Mouse (Mus musculus) intestine, postnatal 0 days (tissue): ENCODE measurements around the gene 1700016H13Rik. TPM values are rescaled to one million over a fixed set of nuclear protein-coding genes. Genes with fewer than 3 reads are reported as not detected.

Experiments
- ATAC-seq: fragments of 200-750 bp; cut with Nextera tagmentation; 2 replicates; pipeline ENCODE4 v1.8.0; 2017; ENCODE audit warnings: mild to moderate bottlenecking, moderate TSS enrichment, moderate library complexity
- H3K27ac ChIP-seq: fragments of 300-500 bp; sonication (generic); 2 replicates; pipeline ENCODE4 v1.5.1; 2014; ENCODE audit warnings: mild to moderate bottlenecking, low read depth, low read length, moderate library complexity
- H3K27me3 ChIP-seq: fragments of 300-500 bp; sonication (generic); replicated peaks from 2 replicates; pipeline ENCODE4 v1.6.1; 2014; ENCODE audit warnings: low read length, mixed read lengths; ENCODE audit not compliant: control insufficient read depth, insufficient read depth
- H3K36me3 ChIP-seq: fragments of 300-500 bp; sonication (generic); 2 replicates; pipeline ENCODE4 v1.6.1; 2014; ENCODE audit warnings: mild to moderate bottlenecking, moderate library complexity; ENCODE audit not compliant: control insufficient read depth, insufficient read depth
- H3K4me1 ChIP-seq: fragments of 300-500 bp; sonication (generic); replicated peaks from 2 replicates; pipeline ENCODE4 v1.6.1; 2014; ENCODE audit warnings: antibody characterized with exemption, low read length, mixed read lengths; ENCODE audit not compliant: control insufficient read depth, insufficient read depth
- H3K4me2 ChIP-seq: fragments of 300-500 bp; sonication (generic); replicated peaks from 2 replicates; pipeline ENCODE4 v1.6.1; 2014; ENCODE audit warnings: low read depth, mild to moderate bottlenecking, moderate library complexity
- H3K4me3 ChIP-seq: fragments of 300-500 bp; sonication (generic); 2 replicates; pipeline ENCODE4 v1.5.1; 2014; ENCODE audit warnings: low read depth, low read length
- H3K9ac ChIP-seq: fragments of 300-500 bp; sonication (generic); 2 replicates; pipeline ENCODE4 v1.6.1; 2014; ENCODE audit warnings: mild to moderate bottlenecking, low read depth, low read length
- H3K9me3 ChIP-seq: fragments of 300-500 bp; sonication (generic); 2 replicates; pipeline ENCODE4 v1.6.1; 2016; ENCODE audit warnings: mixed run types; ENCODE audit not compliant: control insufficient read depth
- CTCF ChIP-seq: sonication (generic); IDR thresholded peaks from 2 replicates; pipeline ENCODE4 v1.5.1; 2016; ENCODE audit warnings: low read depth, mild to moderate bottlenecking, control low read depth, antibody characterized with exemption, moderate library complexity
- WGBS: fragments of 180-500 bp; shearing (Covaris S2); extraction: QIAGEN DNeasy Blood & Tissue Kit; methylation state at CpG from one replicate; pipeline ENCODE4 v1.1.7; 2014; 5-methylcytosine and 5-hydroxymethylcytosine counted together
- polyA plus RNA-seq: library from polyadenylated mRNA; unstranded; fragments of >200 nt; fragmentation: Nextera tagmentation; extraction: Ambion mirVana; gene quantifications from 2 replicates; pipeline ENCODE4 v1.2.1, GENCODE M21; 2015

Gene 1700016H13Rik
- polyA plus RNA-seq, 1 experiment from 2014 or later: 0.23 TPM

DNA sequence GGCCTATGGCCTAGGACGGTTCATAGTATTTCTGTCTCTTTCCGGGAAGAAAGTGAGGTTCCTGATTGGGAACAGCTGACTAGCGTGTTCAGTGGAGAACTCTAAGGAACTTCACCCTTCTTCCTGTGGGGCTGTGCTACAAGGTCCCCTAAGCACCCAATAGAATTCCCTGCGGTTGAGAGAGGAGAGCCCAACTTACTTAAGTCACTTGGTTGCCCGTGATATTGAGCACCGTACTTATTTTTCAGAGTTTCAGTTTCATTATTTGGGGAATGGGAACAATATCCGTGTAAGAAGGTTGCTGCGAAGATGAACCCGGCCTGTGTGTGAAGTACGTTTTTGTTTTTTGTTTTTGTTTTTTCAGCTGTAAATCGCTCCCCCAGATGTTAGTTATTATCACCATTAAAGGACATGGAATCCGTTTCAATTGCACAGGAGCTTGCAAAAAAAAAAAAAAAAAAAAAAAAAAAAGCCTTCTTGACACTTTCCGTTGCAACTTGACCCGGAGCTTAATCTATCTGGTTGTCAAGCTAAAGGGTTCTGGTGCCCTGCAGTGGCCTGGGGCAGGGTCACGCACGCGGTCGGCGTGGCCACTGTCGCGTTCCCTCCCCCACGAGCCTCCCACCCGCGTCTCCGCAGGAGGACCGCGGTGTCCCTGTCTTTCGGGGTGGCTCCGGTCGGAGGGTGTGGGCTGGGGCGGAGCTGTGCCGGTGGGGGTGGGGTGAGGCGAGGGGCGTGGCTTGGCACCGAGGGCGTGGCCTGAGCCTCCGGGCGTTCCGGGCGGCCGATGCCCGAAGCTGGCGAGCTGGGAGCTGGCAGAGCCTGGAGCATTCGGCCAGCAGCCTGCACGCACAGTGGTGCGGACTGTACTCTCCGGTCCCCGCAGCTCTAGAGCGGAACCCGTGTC, 36.1 kb upstream of the 1700016H13Rik start, which contains the start of gene Aff1:
Aff1 (plus strand) TSS at position 751 of the 907 bp plus-strand sequence.
- Histone ChIP-seq H3K4me1 (no peaks in the 10 kb centered on the region), H3K4me2 (peak within 1 kb of the TSS; percentile 100), H3K27ac (peak within 1 kb of the TSS; percentile 42), H3K9me3 (no peaks in the 10 kb centered on the region), H3K36me3 (no peaks in the 10 kb centered on the region), H3K27me3 (peaks cover 13% of the 10 kb centered on the region; the same call in 1 of the 2 replicates), H3K4me3 (peak within 1 kb of the TSS; percentile 72), H3K9ac (peak within 1 kb of the TSS; percentile 60)
- no peak for TF ChIP-seq CTCF
- ATAC-seq: peak; percentile 89
- 2% methylated on average over 50 of the region's 50 CpGs for whole genome bisulfite sequencing

DNA sequence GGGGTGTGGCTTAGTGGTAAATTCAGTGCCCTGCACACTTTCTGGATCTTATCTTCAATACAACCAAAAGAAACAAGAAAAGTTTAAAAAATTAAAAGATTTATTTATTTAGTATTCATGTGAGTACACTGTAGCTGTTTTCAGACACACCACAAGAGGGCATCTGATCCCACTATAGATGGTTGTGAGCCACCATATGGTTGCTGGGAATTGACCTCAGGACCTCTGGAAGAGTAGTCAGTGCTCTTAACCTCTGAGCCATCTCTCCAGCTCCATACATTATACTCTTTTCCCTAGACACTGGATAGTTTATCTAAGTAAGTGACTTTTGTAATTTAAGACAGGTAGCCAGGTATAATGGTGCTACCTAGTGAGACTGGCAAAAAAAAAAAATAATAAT, 35.4 kb upstream of the 1700016H13Rik start:
- H3K4me3 ChIP-seq: peak overlapping the region; percentile 72
- no peaks in the 10 kb centered on the region for H3K9me3 ChIP-seq
- no peak for ATAC-seq
- H3K36me3 ChIP-seq: no peaks in the 10 kb centered on the region
- peaks cover 9% of the 10 kb centered on the region; the same call in 1 of the 2 replicates for H3K27me3 ChIP-seq
- no peak overlapping the region for H3K27ac ChIP-seq
- peak; percentile 48 for TF ChIP-seq CTCF
- peak overlapping the region; percentile 100; the same call in 1 of the 2 replicates for H3K4me2 ChIP-seq
- no peaks in the 10 kb centered on the region for H3K4me1 ChIP-seq
- no peak overlapping the region for H3K9ac ChIP-seq

DNA sequence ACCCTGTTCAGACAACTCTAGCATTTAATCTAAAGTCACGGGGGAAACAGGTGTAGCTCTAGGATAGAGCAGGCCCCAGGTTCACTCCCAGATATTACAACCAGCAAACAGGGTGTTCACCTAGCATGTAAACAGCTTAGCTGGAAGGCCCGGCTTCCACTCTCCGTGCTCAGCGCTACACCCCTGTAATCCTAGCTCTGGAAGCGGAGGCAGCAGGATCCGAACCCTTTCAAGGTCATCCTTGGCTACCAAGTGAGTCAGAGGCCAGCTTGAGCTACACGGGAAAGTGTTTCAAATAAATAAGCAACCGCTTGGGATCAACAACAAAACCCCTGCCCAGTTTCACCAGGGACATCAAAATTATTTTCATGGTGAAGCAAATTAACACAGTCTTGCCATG, 34.4 kb upstream of the 1700016H13Rik start:
- no peak for TF ChIP-seq CTCF
- Histone ChIP-seq H3K9me3 (no peaks in the 10 kb centered on the region), H3K4me2 (no peak overlapping the region), H3K36me3 (no peaks in the 10 kb centered on the region), H3K9ac (no peak overlapping the region), H3K27me3 (peaks cover 9% of the 10 kb centered on the region; the same call in 1 of the 2 replicates), H3K4me1 (no peaks in the 10 kb centered on the region), H3K4me3 (no peak overlapping the region), H3K27ac (no peak overlapping the region)
- no peak for ATAC-seq
- 86% methylated on average over 8 of the region's 8 CpGs for WGBS

DNA sequence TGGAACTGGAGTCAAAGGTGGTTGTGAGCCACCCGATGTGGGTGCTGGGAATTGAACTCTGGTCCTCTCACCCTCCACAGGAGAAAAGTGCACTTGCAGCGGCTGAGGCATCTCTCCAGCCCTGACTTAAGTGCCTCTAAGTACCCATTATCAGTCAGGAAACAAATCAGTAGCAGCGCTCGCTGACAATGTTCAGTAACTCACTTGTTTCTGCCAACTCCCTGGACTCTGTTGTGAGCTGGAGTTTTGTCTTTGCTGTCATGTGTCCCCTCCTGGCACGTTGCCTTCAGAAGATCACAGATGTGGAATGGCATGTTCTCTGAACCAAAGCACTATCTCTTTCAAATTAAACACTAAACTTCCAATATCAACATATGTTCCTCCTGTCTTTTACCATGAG, 33.8 kb upstream of the 1700016H13Rik start:
- Histone ChIP-seq H3K27ac (no peak overlapping the region), H3K9me3 (no peaks in the 10 kb centered on the region), H3K4me3 (no peak overlapping the region), H3K9ac (no peak overlapping the region), H3K4me2 (no peak overlapping the region), H3K36me3 (no peaks in the 10 kb centered on the region), H3K4me1 (no peaks in the 10 kb centered on the region), H3K27me3 (peaks cover 9% of the 10 kb centered on the region; the same call in 1 of the 2 replicates)
- 80% methylated on average over 5 of the region's 5 CpGs for WGBS
- TF ChIP-seq CTCF: no peak
- ATAC-seq: no peak

DNA sequence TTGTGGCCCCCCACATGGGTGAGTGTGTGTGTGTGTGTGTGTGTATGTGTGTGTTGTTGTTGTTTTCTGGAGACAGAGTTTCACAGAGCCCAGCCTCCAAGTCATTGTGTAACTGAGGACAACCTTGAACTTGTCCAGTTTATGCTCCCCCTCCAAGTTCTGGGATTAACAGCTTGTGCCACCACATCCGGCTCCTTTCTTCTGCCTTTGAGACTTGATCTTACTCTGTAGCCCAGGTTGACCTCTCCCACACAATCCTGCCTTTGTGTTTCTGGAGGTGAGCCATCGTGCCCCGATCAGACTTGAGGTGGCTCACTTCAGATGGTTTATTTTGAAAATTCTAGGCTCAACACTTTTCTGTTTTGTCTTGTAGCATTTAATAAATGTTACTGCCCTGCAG, 26.0 kb upstream of the 1700016H13Rik start:
- Histone ChIP-seq H3K9me3 (no peaks in the 10 kb centered on the region), H3K36me3 (no peaks in the 10 kb centered on the region), H3K4me3 (no peak overlapping the region), H3K9ac (no peak overlapping the region), H3K4me1 (no peaks in the 10 kb centered on the region), H3K27me3 (no peaks in the 10 kb centered on the region), H3K4me2 (no peak overlapping the region), H3K27ac (no peak overlapping the region)
- TF ChIP-seq CTCF: no peak
- ATAC-seq: no peak
- 51% methylated on average over 3 of the region's 3 CpGs for WGBS

DNA sequence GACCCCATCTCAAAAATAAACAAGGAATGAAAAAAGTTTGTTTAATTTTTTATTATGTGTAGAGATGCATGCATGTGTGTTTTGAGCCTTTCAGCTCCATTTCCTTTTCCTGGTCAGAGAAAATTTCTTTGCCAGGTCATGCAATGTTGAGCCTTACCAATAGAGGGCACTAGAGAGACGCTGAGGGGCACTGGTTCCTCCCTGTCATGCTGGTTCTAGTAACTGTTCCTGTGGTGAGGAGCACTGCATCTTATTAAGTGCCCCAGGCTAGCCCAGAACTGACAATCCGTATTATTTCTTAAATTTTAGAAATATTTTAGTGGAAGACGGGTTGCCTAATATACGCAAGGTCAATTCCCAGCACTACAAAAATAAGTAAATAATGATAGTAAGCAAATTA, 24.6 kb upstream of the 1700016H13Rik start:
- Histone ChIP-seq H3K27me3 (no peaks in the 10 kb centered on the region), H3K27ac (no peak overlapping the region), H3K9ac (no peak overlapping the region), H3K9me3 (no peaks in the 10 kb centered on the region), H3K4me1 (no peaks in the 10 kb centered on the region), H3K4me3 (no peak overlapping the region), H3K36me3 (no peaks in the 10 kb centered on the region), H3K4me2 (no peak overlapping the region)
- peak; percentile 52; the same call in 1 of the 2 replicates for ATAC-seq
- TF ChIP-seq CTCF: peak; percentile 95
- WGBS: 49% methylated on average over 4 of the region's 4 CpGs
